Mouse (Mus musculus): ENCODE data around the gene Ndrg3. TPM values are rescaled to one million over a fixed set of nuclear protein-coding genes. Genes with fewer than 3 reads are reported as not detected.
"Not testable (repeated sequence)": the region's sequence is repeated elsewhere in the genome, so short reads cannot be mapped to it uniquely, and the experiment has no call there.

Ndrg3 gene
- polyA plus RNA-seq, 1 experiment from 2014 or later: 68.1 TPM

GRCm38 (mm10) chr2:156929519-156930120, 62.2 kb downstream of the Ndrg3 start:
- WGBS: 60% methylated on average over 11 of the region's 11 CpGs
- H3K4me2 ChIP-seq: no peak overlapping the region
- no peaks in the 10 kb centered on the region for H3K9me3 ChIP-seq (replicated peaks)
- peaks cover 38% of the 10 kb centered on the region for H3K36me3 ChIP-seq (ENCODE audit: poor library complexity, severe bottlenecking)
- H3K4me1 ChIP-seq: peaks cover 4% of the 10 kb centered on the region
- H3K27me3 ChIP-seq: no peaks in the 10 kb centered on the region
- H3K27ac ChIP-seq: no peak overlapping the region
- no peak overlapping the region for H3K9ac ChIP-seq
- no peak overlapping the region for H3K4me3 ChIP-seq
- no peak for ATAC-seq

- no peak overlapping the region for H3K9ac ChIP-seq
- H3K36me3 ChIP-seq (ENCODE audit: poor library complexity, severe bottlenecking): peaks cover 38% of the 10 kb centered on the region
- no peak for ATAC-seq
Observed at GRCm38 (mm10) chr2:156928606-156929005, 63.2 kb downstream of the Ndrg3 start.

GRCm38 (mm10) chr2:156927663-156928062, 64.2 kb downstream of the Ndrg3 start:
- Histone ChIP-seq H3K36me3 (ENCODE audit: poor library complexity, severe bottlenecking) (peaks cover 38% of the 10 kb centered on the region), H3K27me3 (no peaks in the 10 kb centered on the region)

More at GRCm38 (mm10) chr2:156928606-156929005, 63.2 kb downstream of the Ndrg3 start:
- Histone ChIP-seq H3K9me3 (replicated peaks) (no peaks in the 10 kb centered on the region), H3K4me3 (no peak overlapping the region), H3K4me1 (peaks cover 4% of the 10 kb centered on the region), H3K27me3 (no peaks in the 10 kb centered on the region), H3K4me2 (no peak overlapping the region), H3K27ac (no peak overlapping the region)
- 93% methylated on average over 6 of the region's 6 CpGs for WGBS

GRCm38 (mm10) chr2:156925611-156926010, 66.2 kb downstream of the Ndrg3 start:
- not testable (repeated sequence) for H3K4me2 ChIP-seq; H3K4me3 ChIP-seq; ATAC-seq; H3K9ac ChIP-seq; H3K27me3 ChIP-seq; H3K9me3 ChIP-seq (replicated peaks); H3K4me1 ChIP-seq; H3K27ac ChIP-seq
- H3K36me3 ChIP-seq (ENCODE audit: poor library complexity, severe bottlenecking): peaks cover 29% of the 10 kb centered on the region
- 80% methylated on average over 3 of the region's 3 CpGs for WGBS

More at GRCm38 (mm10) chr2:156927663-156928062, 64.2 kb downstream of the Ndrg3 start:
- no peak for ATAC-seq
- no peaks in the 10 kb centered on the region for H3K9me3 ChIP-seq (replicated peaks)
- no peak overlapping the region for H3K27ac ChIP-seq
- H3K9ac ChIP-seq: no peak overlapping the region
- H3K4me3 ChIP-seq: no peak overlapping the region
- 85% methylated on average over 6 of the region's 6 CpGs for WGBS
- H3K4me2 ChIP-seq: no peak overlapping the region
- H3K4me1 ChIP-seq: peaks cover 4% of the 10 kb centered on the region

- not testable (repeated sequence) for H3K4me3 ChIP-seq; H3K4me1 ChIP-seq; H3K9ac ChIP-seq; H3K9me3 ChIP-seq (replicated peaks); ATAC-seq; H3K27ac ChIP-seq; H3K4me2 ChIP-seq; H3K27me3 ChIP-seq
- WGBS: 89% methylated on average over 4 of the region's 4 CpGs
- peaks cover 24% of the 10 kb centered on the region for H3K36me3 ChIP-seq (ENCODE audit: poor library complexity, severe bottlenecking)
Observed at GRCm38 (mm10) chr2:156925075-156925474, 66.8 kb downstream of the Ndrg3 start.

GRCm38 (mm10) chr2:156924210-156924898, 67.5 kb downstream of the Ndrg3 start:
- WGBS: 66% methylated on average over 3 of the region's 3 CpGs
- H3K27me3 ChIP-seq: no peaks in the 10 kb centered on the region
- no peak overlapping the region for H3K4me3 ChIP-seq
- H3K27ac ChIP-seq: no peak overlapping the region
- peaks cover 20% of the 10 kb centered on the region for H3K36me3 ChIP-seq (ENCODE audit: poor library complexity, severe bottlenecking)
- ATAC-seq: no peak
- H3K4me2 ChIP-seq: no peak overlapping the region
- no peaks in the 10 kb centered on the region for H3K9me3 ChIP-seq (replicated peaks)
- H3K9ac ChIP-seq: no peak overlapping the region
- H3K4me1 ChIP-seq: peaks cover 4% of the 10 kb centered on the region

GRCm38 (mm10) chr2:156923057-156923456, 68.8 kb downstream of the Ndrg3 start:
- H3K36me3 ChIP-seq (ENCODE audit: poor library complexity, severe bottlenecking): peaks cover 11% of the 10 kb centered on the region; the same call in 1 of the 2 replicates
- H3K27ac ChIP-seq: no peak overlapping the region
- no peaks in the 10 kb centered on the region for H3K27me3 ChIP-seq
- H3K9ac ChIP-seq: no peak overlapping the region
- H3K4me3 ChIP-seq: no peak overlapping the region
- H3K4me1 ChIP-seq: peaks cover 4% of the 10 kb centered on the region
- no peaks in the 10 kb centered on the region for H3K9me3 ChIP-seq (replicated peaks)
- WGBS: 81% methylated on average over 5 of the region's 5 CpGs
- ATAC-seq: no peak
- no peak overlapping the region for H3K4me2 ChIP-seq

- 61% methylated on average over 2 of the region's 2 CpGs for WGBS
- Histone ChIP-seq H3K9ac (no peak overlapping the region), H3K27ac (no peak overlapping the region), H3K4me1 (no peaks in the 10 kb centered on the region), H3K36me3 (ENCODE audit: poor library complexity, severe bottlenecking) (no peaks in the 10 kb centered on the region), H3K9me3 (replicated peaks) (no peaks in the 10 kb centered on the region), H3K4me3 (no peak overlapping the region), H3K27me3 (no peaks in the 10 kb centered on the region), H3K4me2 (no peak overlapping the region)
- ATAC-seq: no peak
Observed at GRCm38 (mm10) chr2:156919796-156920195, 72.1 kb downstream of the Ndrg3 start.

- not testable (repeated sequence) for H3K4me3 ChIP-seq; H3K4me2 ChIP-seq; H3K36me3 ChIP-seq (ENCODE audit: poor library complexity, severe bottlenecking); H3K9me3 ChIP-seq (replicated peaks); H3K27ac ChIP-seq; ATAC-seq; H3K4me1 ChIP-seq; H3K9ac ChIP-seq; H3K27me3 ChIP-seq
- WGBS: 93% methylated on average over 11 of the region's 11 CpGs
Observed at GRCm38 (mm10) chr2:156919191-156919590, 72.7 kb downstream of the Ndrg3 start.

GRCm38 (mm10) chr2:156918562-156918961, 73.3 kb downstream of the Ndrg3 start:
- no peak for ATAC-seq
- WGBS: 77% methylated on average over 4 of the region's 4 CpGs
- no peaks in the 10 kb centered on the region for H3K27me3 ChIP-seq

GRCm38 (mm10) chr2:156916419-156917125, 75.3 kb downstream of the Ndrg3 start:
- Histone ChIP-seq H3K27me3 (no peaks in the 10 kb centered on the region), H3K9ac (no peak overlapping the region), H3K4me3 (no peak overlapping the region), H3K9me3 (replicated peaks) (no peaks in the 10 kb centered on the region), H3K4me2 (no peak overlapping the region), H3K27ac (no peak overlapping the region), H3K4me1 (peaks cover 5% of the 10 kb centered on the region; the same call in 1 of the 2 replicates), H3K36me3 (ENCODE audit: poor library complexity, severe bottlenecking) (no peaks in the 10 kb centered on the region)
- 84% methylated on average over 3 of the region's 3 CpGs for WGBS
- ATAC-seq: no peak

More at GRCm38 (mm10) chr2:156918562-156918961, 73.3 kb downstream of the Ndrg3 start:
- Histone ChIP-seq H3K9me3 (replicated peaks) (no peaks in the 10 kb centered on the region), H3K4me2 (no peak overlapping the region), H3K9ac (no peak overlapping the region), H3K36me3 (ENCODE audit: poor library complexity, severe bottlenecking) (no peaks in the 10 kb centered on the region), H3K4me1 (no peaks in the 10 kb centered on the region), H3K4me3 (no peak overlapping the region), H3K27ac (no peak overlapping the region)

- no peak overlapping the region for H3K9ac ChIP-seq
- no peak overlapping the region for H3K4me2 ChIP-seq
- no peak for ATAC-seq
- no peak overlapping the region for H3K4me3 ChIP-seq
- H3K36me3 ChIP-seq (ENCODE audit: poor library complexity, severe bottlenecking): no peaks in the 10 kb centered on the region
- no peaks in the 10 kb centered on the region for H3K27me3 ChIP-seq
- WGBS: 87% methylated on average over 3 of the region's 3 CpGs
- H3K27ac ChIP-seq: no peak overlapping the region
- H3K9me3 ChIP-seq (replicated peaks): no peaks in the 10 kb centered on the region
- H3K4me1 ChIP-seq: peaks cover 5% of the 10 kb centered on the region; the same call in 1 of the 2 replicates
Observed at GRCm38 (mm10) chr2:156915559-156915958, 76.3 kb downstream of the Ndrg3 start.

Measured in forebrain, embryonic 13.5 days (tissue).